Mouse (Mus musculus): ENCODE data around the gene Recql. TPM values are rescaled to one million over a fixed set of nuclear protein-coding genes. Genes with fewer than 3 reads are reported as not detected.

The Recql gene
- polyA plus RNA-seq, 1 experiment, result 1.9 TPM

DNA sequence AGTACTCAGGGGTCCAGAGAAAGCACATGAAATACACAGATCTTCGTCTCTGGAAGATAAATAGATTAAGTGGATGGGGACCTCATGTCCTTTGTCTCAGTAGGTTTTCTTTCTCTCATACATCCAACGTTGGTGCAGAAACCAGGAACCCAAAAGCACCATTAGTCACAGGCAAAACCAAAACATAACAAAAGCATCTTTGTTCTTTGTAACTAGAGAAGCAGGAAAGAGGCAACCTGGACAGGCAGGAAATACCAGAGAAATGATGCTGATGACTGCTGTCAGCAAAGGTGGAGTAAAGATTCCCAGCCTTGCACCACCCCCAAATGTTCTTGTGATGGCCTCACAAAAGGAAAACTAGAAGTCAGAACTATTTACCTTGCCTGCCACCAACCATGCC is 47.3 kb downstream of the Recql start:
- no peak for TF ChIP-seq GATA1 (IDR thresholded peaks at IDR 0.05; ENCODE audit: low read length)

DNA sequence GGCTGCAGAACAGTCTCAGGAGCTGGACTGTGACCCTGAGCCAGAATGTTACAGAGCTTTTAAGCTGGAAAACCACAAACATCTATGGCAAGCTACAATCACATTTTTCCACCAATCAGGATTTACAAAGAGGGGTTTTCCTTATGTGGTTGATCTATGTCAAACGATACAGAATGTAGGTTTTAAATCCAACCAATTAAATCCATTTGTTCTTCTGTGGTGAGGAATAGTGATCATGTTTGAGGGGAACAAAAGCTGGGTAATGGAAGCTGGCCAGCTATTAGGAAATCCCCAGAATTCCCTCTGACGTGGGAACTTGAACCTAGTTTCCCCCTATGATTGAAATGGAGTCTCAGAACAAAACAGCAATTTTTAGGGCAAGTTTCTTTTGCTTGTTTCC is 47.9 kb downstream of the Recql start:
- no peak for TF ChIP-seq GATA1 (IDR thresholded peaks at IDR 0.05; ENCODE audit: low read length)

DNA sequence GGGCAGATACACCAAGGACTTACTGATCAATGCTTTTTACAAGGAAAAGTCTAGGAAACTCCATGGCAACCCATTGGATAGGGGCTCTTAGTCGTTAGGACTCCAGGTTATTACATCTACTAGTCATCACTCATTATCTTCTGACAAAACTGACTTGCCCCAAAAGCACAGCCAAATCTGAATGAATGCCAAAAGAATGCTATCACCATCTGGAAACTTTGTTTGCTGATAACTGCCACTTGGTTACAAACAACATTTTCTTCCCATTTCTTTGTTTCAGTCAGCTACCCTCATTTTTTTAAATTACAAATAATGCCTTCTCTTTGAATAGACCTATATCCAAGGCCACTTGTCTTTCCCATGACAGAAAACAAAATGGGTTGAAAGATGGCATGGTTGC is 57.7 kb downstream of the Recql start:
- TF ChIP-seq GATA1 (IDR thresholded peaks at IDR 0.05; ENCODE audit: low read length), result no peak

DNA sequence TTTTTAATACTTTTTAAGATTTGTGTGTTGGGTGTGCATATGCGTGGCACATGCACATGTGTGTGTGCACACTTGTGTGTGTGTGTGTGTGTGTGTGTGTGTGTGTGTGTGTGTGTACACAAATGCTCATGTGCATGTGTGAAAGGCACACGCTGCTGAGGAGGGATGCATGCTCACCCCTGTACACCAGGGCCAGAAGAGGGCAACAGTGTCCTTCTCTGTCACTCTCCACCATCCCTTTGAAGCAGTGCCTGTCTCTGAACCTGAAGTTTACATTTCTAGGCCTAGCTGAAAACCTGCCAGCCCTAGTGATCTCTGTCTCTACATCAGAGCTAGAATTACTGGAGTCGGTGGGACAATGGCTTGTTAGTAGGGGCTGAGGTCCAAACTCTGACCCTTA is 60.3 kb downstream of the Recql start:
- TF ChIP-seq GATA1 (IDR thresholded peaks at IDR 0.05; ENCODE audit: low read length), result no peak

DNA sequence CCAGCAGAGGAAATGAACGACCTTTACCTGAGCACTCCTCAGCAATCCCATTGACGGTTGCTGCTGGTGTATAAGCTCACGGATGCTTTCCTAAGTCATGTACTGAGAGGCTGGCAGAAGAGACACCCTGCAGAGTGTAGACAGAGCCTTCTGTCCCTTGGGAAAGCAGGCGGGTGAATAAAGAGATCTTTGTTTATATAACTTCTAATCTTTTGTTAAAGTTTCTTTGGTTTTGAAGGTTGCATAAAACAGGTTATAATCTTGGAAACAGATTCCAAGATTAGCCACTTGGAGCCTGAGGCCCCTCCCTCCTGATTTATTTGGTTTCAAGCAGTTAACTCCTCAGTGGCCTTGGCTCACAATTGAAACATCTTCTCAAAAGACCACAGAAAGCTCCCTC is 64.0 kb downstream of the Recql start, which contains the start of gene Slco1a5:
Gene Slco1a5, minus strand, starts transcription at position 101 of the 400 bp plus-strand sequence.
- no peak for TF ChIP-seq GATA1 (IDR thresholded peaks at IDR 0.05; ENCODE audit: low read length)

DNA sequence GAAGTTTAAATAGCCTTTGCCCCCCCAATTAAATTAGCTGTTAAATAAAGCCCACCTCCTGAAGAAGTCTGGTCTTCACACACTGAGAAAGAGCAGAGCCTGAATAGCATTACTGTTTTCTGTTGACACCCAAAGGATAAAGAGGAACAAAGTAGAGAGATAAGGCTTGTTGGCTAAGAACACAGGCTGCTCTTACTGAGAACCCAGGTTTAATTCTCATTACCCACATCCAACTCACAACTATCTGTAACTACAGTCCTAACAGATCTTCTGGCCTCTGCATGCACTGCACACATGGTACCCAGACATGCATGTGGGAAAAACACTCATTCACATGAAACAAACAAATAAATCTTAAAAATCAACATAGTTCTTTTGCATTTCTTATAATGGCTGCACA is 69.8 kb downstream of the Recql start:
- TF ChIP-seq GATA1 (IDR thresholded peaks at IDR 0.05; ENCODE audit: low read length), result no peak

DNA sequence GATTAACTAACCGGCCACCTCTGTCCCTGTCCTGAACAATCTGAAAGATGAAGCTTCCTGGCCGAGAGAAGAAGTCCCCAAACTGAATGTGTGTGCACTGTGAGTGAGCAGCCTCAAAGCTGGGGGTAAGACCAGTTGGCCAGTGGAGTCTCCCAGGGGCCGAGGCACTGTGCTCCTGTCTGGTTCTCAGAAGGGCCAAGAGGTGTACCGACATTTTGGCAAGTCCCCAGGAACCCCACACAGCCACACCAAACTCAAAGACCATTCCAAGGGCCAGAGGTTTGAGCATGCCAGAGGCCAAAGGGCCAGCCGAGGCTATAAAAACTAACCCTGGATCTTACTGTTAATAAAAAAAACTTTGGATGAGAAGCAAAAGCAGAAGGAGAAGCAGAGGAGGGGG is 72.6 kb downstream of the Recql start:
- TF ChIP-seq GATA1 (IDR thresholded peaks at IDR 0.05; ENCODE audit: low read length), result no peak

DNA sequence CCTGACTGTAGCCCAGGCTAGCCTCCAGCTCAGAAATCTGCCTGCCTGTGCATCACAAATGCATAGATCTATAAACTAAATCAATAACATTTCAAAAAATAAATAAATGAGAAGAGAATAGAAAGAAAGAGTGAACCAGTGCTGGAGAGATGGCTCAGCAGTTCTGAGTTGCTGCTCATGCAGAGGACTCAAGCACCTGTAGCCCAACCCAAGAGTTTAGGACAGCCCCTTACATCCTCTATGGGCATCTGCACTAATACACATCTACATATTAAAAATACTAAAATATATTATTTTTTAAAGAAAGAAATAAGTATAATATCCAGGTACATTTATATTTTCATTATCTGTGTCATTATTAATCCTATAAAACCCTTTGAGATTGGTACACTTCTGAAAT is 81.8 kb downstream of the Recql start:
- no peak for TF ChIP-seq GATA1 (IDR thresholded peaks at IDR 0.05; ENCODE audit: low read length)

Other genes with a start within 250 kb of the Recql start
- gene Slco1a6, start 178.6 kb downstream of the Recql start, polyA plus RNA-seq (2012), result not detected in 2 replicates
- not detected in 2 replicates for gene Iapp, start 88.7 kb downstream of the Recql start, polyA plus RNA-seq (2012)
- not detected in 2 replicates for gene Slco1a5, start 64.1 kb downstream of the Recql start, polyA plus RNA-seq (2012)
- 1.7 and 3.1 TPM in 2 replicates for gene Pyroxd1, start 41.4 kb downstream of the Recql start, polyA plus RNA-seq (2012)
- gene Golt1b, start 134 bp upstream of the Recql start, polyA plus RNA-seq (2012), result 19.3 and 25.8 TPM in 2 replicates
- gene Spx, start 26.4 kb upstream of the Recql start, polyA plus RNA-seq (2012), result not detected in 2 replicates
- gene Gys2, start 86.0 kb upstream of the Recql start, polyA plus RNA-seq (2012), result not detected in 2 replicates
- gene Ldhb, start 120.9 kb upstream of the Recql start, polyA plus RNA-seq (2012), result not detected in 2 replicates
- not detected in 2 replicates for gene Kcnj8, start 184.5 kb upstream of the Recql start, polyA plus RNA-seq (2012)

Measured in G1E-ER4 (cell line).